Mouse (Mus musculus) midbrain, embryonic 15.5 days (tissue): Measurements from ENCODE around the gene Gm3685. TPM values are rescaled to one million over a fixed set of nuclear protein-coding genes. Genes with fewer than 3 reads are reported as not detected.
"Not testable (repeated sequence)": the region's sequence is repeated elsewhere in the genome, so short reads cannot be mapped to it uniquely, and the experiment has no call there.

Experiments used
- ATAC-seq: fragments of 200-750 bp; cut with Nextera tagmentation; replicated peaks from 2 replicates; pipeline ENCODE4 v1.8.0; 2017; ENCODE audit warnings: moderate TSS enrichment
- H3K27ac ChIP-seq: fragments of 300-500 bp; sonication (generic); 2 replicates; pipeline ENCODE4 v1.5.1; 2015; ENCODE audit warnings: mild to moderate bottlenecking, inconsistent platforms
- H3K27me3 ChIP-seq: fragments of 300-500 bp; sonication (generic); replicated peaks from 2 replicates; pipeline ENCODE4 v1.6.1; 2015; ENCODE audit warnings: inconsistent platforms
- H3K36me3 ChIP-seq: fragments of 300-500 bp; sonication (generic); replicated peaks from 2 replicates; pipeline ENCODE4 v1.6.1; 2015; ENCODE audit warnings: inconsistent platforms
- H3K4me1 ChIP-seq: fragments of 300-500 bp; sonication (generic); 2 replicates; pipeline ENCODE4 v1.6.1; 2015; ENCODE audit warnings: inconsistent platforms
- H3K4me2 ChIP-seq: fragments of 300-500 bp; sonication (generic); 2 replicates; pipeline ENCODE4 v1.6.1; 2015; ENCODE audit warnings: inconsistent platforms, mild to moderate bottlenecking, moderate library complexity
- H3K4me3 ChIP-seq: fragments of 300-500 bp; sonication (generic); 2 replicates; pipeline ENCODE4 v1.5.1; 2015; ENCODE audit warnings: mild to moderate bottlenecking, inconsistent platforms
- H3K9ac ChIP-seq: fragments of 300-500 bp; sonication (generic); 2 replicates; pipeline ENCODE4 v1.6.1; 2015; ENCODE audit warnings: mild to moderate bottlenecking, inconsistent platforms
- H3K9me3 ChIP-seq: fragments of 300-500 bp; sonication (generic); 2 replicates; pipeline ENCODE4 v1.6.1; 2016; ENCODE audit warnings: inconsistent platforms
- WGBS: fragments of 180-500 bp; shearing (Covaris S2); methylation state at CpG from one replicate; pipeline ENCODE4 v1.1.7; 2015; ENCODE audit warnings: mixed read lengths; 5-methylcytosine and 5-hydroxymethylcytosine counted together
- polyA plus RNA-seq: library from polyadenylated mRNA; unstranded; fragments of >200 nt; fragmentation: Nextera tagmentation; extraction: Ambion mirVana; gene quantifications from 2 replicates; pipeline ENCODE4 v1.2.1, GENCODE M21; 2015

The Gm3685 gene
- polyA plus RNA-seq = not detected in 2 replicates

- not testable (repeated sequence) for H3K4me1 ChIP-seq, H3K4me3 ChIP-seq, H3K9me3 ChIP-seq, H3K27ac ChIP-seq, H3K9ac ChIP-seq, H3K36me3 ChIP-seq, ATAC-seq, H3K27me3 ChIP-seq, H3K4me2 ChIP-seq
- no CpG with 5 or more reads among the region's 2 CpGs for WGBS
Measured at GRCm38 (mm10) chr14:7044870-7045269, at the start of gene Gm3685. TSS of gene Gm3685 (minus strand) at chr14:7044970.

- ATAC-seq, H3K27me3 ChIP-seq, H3K36me3 ChIP-seq, H3K9me3 ChIP-seq, H3K4me1 ChIP-seq: not testable (repeated sequence)
- Histone ChIP-seq H3K27ac (peak within 1 kb of the TSS; percentile 77), H3K9ac (peak within 1 kb of the TSS; percentile 58), H3K4me3 (peak within 1 kb of the TSS; percentile 57), H3K4me2 (peak within 1 kb of the TSS; percentile 92)
- under 1% methylated on average over 45 of the region's 70 CpGs for WGBS
Measured at GRCm38 (mm10) chr14:7026781-7027749, 17.7 kb downstream of the Gm3685 start, which contains the start of gene Gm10406. TSS of gene Gm10406 (minus strand) at chr14:7027449.

- Histone ChIP-seq H3K4me3 (peak overlapping the region; percentile 57), H3K4me2 (peak overlapping the region; percentile 92)
- WGBS = 9% methylated on average over 9 of the region's 9 CpGs
- not testable (repeated sequence) for ATAC-seq, H3K9me3 ChIP-seq, H3K27me3 ChIP-seq, H3K27ac ChIP-seq, H3K9ac ChIP-seq, H3K4me1 ChIP-seq, H3K36me3 ChIP-seq
Measured at GRCm38 (mm10) chr14:7026274-7026673, 18.5 kb downstream of the Gm3685 start.

Other genes starting within 250 kb of the Gm3685 start
- gene Gm3642, start 204.7 kb downstream of the Gm3685 start, polyA plus RNA-seq = not detected in 2 replicates
- 9.7 and 11.4 TPM in 2 replicates for gene Gm3667, start 155.0 kb downstream of the Gm3685 start, polyA plus RNA-seq
- gene Gm6356, start 71.2 kb downstream of the Gm3685 start, polyA plus RNA-seq = not detected in 2 replicates
- gene Gm10406, start 17.5 kb downstream of the Gm3685 start, polyA plus RNA-seq = 3.9 and 4.9 TPM in 2 replicates
- gene Gm3696, start 55.7 kb upstream of the Gm3685 start, polyA plus RNA-seq = 7.6 and 9.1 TPM in 2 replicates
- not detected in 2 replicates for gene Gm6676, start 80.4 kb upstream of the Gm3685 start, polyA plus RNA-seq
- 9.8 and 12.7 TPM in 2 replicates for gene Gm3512, start 129.6 kb upstream of the Gm3685 start, polyA plus RNA-seq
- gene Gm16434, start 149.6 kb upstream of the Gm3685 start, polyA plus RNA-seq = not detected in 2 replicates
- not detected in 2 replicates for gene Gm3727, start 219.7 kb upstream of the Gm3685 start, polyA plus RNA-seq